Mouse (Mus musculus) erythroid progenitor cell, adult 5-6 weeks (primary cell): ENCODE measurements around the gene Rpl18. TPM values are rescaled to one million over a fixed set of nuclear protein-coding genes. Genes with fewer than 3 reads are reported as not detected.

Experiments
- ATAC-seq: replicated peaks from 2 replicates; pipeline ENCODE4 v1.8.0; 2016; ENCODE audit warnings: moderate number of reproducible peaks, mild to moderate bottlenecking, moderate TSS enrichment, inconsistent platforms; ENCODE audit not compliant: poor library complexity, low FRiP score, severe bottlenecking
- total RNA-seq, 2 experiments: library from RNA; stranded (forward) in 1 of 2; stranded (reverse) in 1 of 2; fragments of 150-400 nt in 1 of 2; fragments of 186-747, 209-891 nt in 1 of 2; gene quantifications; 2 replicates each; pipeline versions ENCODE4 v1.2.3 to v1.2.4; 2015 to 2017; ENCODE audit warnings: low replicate concordance in 2 of 2

Rpl18 gene
- total RNA-seq (2015; ENCODE audit: low replicate concordance) = 522 and 544 TPM in 2 replicates
- total RNA-seq (2017; ENCODE audit: low replicate concordance) = 281 and 297 TPM in 2 replicates

DNA sequence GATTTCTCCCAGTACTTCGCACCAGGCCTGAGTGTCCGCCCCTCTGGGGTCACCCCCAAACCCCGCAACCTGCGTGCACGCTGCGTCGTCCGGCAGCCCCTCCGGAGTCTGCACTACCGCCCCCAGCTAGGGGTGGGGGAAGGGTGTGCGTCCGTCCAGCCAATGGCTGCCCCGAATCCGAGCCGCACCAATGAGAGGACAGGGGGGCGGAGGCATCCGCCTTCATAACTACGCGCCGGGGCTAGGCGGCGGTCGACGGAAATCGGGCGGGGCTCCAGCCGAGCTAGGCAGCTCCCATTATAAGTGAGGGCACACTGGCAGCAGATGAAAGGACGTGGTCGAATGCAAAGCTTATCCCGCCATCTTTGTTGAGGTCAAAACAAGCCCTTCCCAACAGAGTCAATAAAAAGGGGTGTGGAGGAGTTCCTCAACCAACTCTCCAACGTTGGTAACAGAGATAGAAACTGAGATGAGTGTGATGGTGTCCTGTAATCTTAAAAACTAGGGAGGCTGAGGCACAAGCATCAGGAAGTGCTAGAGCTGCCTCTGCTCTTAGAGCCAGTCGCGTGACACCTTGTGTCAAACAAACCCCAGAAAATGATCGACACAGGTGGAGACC, at the start of gene Rpl18:
Rpl18 (plus strand) TSS at position 368 of the 619 bp plus-strand sequence.
- ATAC-seq = peak; percentile 80

DNA sequence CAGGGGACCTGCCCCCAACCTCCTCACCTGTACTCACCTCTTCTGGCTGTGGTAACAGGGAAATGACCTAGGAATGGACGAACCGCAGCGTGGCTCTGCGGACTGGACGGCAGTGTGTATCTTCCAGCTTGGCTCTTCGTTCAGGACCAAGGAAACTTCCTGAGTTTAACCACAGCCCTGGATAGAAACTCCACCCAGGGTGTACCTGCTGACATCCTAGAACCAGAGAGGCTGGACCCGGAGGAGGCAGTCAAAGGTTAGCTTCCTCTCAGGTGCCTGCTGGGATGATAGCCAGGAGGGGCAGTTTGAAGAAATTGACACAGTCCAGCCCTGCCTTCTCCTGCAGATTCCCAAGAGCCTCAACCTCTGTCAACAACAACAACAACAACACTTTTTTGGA, 49.1 kb upstream of the Rpl18 start, which contains the start of gene Fut2:
Fut2 (minus strand) TSS at position 234 of the 400 bp plus-strand sequence.
- no peak; the same call in 1 of the 2 replicates for ATAC-seq

DNA sequence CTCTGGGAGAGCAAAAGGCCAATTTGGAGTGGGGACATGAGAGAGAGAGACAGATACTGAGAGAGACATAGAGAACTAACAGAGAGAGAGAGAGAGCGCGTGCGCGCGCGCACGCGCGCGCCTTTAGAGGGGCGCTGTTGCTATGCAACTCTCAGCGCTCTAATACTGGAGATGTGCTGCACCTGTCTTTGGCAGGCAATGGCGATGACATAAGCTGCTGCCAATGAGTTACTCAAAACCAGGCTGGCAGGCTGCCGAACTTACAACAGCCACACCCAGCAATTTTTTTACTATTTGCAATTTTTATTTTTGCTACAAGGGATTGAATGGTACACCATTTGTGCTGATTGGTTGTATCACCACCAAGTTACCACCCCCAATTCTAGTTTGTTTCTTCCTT, 47.5 kb upstream of the Rpl18 start:
- ATAC-seq = no peak

DNA sequence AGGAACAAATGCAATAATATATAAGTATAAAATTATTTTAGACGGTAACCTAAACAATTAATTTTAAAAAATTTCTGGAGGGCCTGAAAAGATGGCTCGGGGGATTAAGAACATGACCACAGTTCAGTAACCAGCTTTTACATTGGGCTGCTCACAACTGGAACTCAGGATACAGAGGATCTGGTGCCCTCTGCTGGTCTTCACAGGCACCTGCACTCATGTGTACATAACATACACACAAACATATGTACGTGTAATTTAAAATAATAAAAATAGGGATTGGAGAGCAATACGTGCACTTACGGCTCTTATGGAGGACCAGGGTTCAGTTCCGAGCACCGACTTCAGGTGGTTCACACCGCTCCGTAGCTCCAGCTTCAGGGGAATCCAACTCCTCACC, 46.3 kb upstream of the Rpl18 start:
- no peak for ATAC-seq

DNA sequence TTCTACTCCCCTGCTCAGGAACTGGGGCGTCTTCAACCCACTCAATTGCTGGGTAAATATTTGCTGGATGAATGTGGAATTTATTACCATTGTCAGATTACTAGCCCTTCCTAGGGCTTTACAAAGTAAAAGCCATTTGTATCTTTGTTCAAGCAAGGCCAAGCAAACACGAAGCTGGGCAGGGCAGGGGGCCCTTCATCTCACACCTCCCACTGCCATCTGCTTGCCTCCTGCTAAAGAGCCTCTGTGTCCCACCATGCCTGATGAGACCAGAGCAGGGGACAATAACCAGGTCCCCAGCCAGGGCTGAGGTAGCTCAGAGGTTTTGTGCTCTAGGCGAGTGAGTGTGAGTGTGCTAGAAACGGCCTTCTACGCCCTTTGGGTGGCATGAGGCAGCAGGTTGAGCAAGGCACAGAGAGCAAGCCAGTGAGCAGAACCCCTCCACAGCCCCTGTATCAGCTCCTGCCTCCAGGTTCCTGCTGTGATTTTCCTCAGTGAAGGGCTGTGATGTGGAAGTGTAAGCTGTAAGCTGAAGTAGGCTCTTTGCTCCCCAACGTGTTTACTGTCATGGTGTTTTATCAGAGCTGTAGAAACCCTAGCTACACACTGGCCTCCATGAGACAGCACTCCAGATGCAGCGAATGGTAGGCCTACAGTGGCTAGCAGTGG, 37.5 kb upstream of the Rpl18 start:
- no peak for ATAC-seq

DNA sequence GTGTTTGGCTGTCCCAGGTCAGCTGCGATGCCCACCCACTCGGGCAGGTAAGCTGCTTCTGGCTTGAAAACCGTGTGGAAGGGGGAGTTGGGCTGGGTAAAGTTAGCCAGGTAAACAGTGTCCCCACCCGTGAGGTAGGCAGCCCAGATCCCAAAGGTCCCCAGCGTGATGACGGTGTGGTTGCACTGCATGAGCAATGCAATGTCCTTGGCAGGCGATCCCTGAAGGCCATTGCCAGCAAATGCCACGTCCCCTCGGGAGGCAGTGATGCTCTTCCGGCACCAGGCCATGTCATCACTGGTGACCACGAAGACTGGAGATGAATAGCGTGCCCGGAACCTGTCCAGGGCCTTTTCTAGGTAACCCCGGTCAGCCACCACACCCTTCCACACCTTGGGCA, 36.7 kb upstream of the Rpl18 start:
- ATAC-seq = no peak

DNA sequence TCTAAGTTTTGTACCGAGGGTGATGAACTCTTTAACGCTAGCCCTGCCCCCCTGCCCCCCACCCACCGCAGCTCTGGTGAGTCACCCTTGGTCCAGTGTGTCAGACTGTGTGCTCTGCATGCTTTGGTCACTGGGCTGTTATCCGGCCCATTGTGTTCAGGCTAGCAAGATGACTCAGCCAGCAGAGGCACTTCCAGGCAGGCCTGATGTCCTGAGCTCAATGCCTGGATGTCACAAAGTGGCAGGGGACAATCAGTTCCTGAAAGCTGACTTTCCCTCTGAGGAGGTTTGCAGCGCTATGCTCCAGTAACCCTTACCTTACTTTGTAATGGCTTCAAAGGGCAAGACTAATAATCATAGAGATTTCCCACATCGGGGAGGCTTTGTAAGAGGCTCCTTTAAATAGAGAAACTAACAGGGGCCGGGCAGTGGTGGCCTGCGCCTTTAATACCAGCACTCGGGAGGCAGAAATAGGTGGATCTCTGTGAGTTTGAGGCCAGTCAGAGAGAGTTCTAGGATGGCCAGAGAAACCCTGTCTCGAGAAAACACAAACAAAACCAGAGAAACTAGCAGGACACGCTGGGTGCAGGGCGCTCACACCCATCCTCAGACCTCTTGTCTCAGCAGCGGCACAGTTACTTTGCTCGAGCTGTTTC, 35.2 kb upstream of the Rpl18 start:
- no peak for ATAC-seq

DNA sequence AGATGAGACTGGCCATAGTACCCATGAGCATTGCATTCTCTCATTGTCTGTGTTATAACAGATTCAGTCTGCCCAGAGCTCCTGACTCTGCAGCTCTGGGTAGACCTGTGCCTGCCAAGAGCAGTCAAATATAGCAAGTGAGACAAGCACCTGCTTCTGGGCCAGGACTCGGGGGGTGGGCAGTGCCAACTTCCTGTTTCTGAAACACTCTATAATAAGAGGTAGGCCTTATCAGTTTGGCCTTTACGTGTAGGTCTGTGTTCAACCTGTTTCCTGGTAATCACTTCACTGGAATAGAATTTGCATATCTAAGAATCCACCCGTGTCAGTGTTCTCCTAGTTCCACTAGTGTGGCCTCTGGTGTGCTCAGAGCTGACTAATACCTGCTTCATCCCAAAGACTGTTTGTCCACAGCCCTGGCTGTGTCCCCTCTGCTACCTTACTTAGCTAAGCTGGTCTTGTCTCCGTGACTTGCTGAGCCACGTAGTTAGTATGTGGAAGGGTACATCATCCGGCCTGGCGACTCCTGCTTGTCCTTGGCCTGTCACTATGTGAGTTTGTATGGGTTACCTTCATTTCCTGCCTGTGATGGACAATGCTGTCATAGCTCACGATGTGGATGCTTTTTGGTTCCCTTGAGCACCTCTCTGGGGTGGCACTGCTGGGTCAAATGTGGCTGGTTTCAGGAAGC, 34.1 kb upstream of the Rpl18 start:
- no peak for ATAC-seq

DNA sequence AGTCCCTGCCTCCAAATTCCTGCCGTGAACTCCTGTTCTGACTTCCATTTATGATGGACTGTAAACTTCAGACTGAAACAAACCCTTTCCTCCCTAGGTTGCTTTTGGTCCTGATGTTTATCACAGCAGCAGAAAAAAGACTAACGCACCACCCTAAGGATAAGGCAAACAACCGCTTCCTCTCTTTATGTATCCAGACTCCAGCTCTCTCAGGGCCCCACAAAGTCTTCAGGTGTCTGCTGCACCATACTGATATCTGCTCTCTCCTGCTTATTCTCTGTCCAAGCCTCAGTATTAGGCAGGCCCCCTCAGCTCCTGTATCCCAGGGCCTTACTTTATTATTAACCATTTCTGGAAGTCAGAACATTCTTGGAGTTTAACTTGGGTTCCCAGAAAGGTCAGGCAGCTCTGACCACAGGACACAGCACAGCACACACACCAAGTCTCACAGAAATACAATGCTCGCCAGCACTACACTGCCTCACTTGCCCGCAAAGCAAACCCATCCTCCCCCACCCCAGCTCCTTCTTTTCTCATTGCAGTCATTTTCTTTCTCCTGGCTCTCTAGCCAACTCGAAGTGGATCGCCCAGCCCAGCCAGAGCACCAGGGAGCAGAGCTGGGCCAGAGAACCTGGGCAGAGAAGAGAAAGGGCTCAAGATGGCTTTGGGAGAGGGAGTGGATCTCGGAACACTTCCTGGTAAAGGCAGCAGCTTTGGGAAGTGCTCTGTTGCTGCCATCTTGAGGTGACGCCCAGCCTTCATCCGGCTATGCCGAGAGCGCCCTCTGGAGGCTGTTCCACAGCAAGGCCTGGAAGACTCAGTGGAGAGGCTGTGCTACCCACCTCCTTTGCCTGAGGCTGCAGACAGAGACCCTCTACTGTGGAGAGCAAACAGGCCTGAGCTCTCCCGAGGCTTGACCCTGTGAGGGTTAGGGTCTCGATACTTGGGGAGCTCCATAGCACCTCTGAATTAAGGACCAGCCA, 32.8 kb upstream of the Rpl18 start:
- peak; percentile 50; the same call in 1 of the 2 replicates for ATAC-seq

DNA sequence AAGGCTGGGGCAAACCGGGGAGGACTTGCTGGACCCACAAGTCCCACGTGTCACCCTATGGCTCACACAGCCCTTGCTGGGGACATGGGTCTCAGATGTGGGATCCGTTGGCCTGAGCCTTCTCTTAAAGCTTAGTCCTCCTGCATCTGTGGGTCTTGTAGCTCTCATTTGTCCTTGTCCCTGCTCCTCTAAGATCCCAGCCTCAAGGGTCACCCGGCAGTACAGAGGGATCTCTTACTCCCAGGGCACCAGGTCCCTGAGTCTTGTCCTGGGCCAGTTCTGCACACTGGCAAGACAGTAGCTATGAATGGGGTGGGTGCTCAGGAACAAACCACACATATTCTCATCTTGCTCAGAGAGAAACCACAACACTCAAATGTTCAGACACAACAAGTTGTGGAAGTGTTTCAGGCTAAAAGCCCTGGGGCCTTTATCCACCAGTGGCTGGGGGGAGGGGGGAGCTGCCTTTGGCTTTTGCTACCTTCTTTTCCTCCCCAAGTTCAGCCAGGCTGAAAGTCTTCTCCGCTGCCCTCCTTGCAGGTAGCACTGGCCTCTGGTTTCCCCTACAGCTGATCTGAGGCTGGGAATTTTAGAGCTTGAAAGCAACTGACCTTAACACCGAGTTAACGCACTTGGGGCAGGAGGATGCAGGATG, 31.7 kb upstream of the Rpl18 start, which contains the start of gene Ntn5:
Ntn5 (plus strand) TSS at position 627 of the 655 bp plus-strand sequence.
- no peak for ATAC-seq

DNA sequence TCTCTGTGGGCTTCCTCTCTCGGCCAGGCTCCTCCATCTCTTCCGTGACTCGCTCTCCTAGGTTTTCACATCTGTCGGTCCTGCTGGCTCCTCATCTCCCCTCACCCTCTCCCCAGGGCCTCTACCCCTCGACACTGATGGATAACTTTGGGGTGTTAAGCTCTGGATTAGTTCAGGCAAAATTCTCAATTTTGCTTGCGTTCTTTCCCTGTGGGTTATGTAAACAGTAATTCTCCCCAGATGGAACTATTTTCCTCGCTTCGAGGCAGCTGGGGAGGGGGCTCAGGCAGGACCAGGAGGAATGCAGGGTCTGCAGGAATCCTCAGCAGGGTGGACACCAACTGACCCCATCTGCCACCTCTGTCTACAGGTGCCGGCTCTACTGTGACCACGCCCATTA, 29.4 kb upstream of the Rpl18 start:
- no peak for ATAC-seq

DNA sequence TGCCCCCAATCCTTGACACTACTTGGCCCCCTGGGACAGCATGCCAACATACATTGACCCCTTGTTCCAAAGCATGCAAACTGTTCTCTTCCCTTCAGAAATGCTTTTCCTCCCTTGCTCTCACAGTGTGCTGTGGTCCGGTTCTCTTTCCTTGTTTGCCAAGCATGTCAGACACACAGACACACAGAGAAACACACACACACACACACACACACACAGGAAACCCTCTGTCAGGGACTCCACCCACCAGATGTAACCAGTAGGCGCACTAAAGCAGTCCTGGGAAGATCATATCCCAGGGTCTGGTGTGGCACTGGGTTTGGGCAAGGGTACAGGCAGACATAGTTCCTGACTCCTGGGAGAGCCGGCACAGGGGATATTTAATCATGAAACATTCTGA, 28.4 kb upstream of the Rpl18 start:
- ATAC-seq = no peak

DNA sequence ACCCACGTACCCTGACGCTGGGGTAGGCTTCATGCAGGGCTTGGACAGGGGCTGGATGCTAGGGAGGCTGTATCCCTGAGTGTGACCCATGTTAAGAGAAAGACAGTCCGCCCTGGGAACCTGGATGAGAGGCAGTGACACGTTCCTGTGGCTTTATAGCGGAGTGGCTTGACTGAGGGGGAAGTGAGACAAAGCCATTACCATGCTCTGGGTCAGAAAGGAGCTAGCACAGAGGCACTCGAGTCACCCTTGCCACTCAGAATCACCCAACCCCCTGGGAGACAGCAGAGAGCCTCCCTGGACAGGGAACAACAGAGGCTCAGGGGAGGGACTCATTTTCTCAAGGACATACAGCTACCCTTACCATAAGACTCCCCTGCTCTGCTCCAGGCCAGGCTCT, 26.2 kb upstream of the Rpl18 start:
- ATAC-seq = no peak

DNA sequence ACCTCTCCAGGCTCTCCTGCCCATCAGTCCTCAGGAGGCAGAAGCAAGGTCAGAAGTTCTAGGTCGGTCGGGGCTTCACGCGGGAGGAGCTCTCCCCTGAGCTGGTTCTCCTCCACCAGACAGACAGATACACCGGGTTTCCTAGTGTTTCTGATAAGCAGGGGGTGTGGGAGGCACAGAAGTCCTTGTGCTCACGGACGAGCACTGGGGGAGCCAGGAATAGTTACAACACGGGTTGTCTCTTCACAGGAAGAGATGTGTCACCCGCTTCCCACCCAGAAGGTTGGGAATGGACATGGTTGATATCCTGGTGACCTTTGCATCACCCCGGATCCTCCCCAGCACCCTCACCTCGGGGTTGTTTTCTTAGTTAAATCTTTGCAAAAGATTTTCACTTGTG, 25.5 kb upstream of the Rpl18 start:
- ATAC-seq = no peak

DNA sequence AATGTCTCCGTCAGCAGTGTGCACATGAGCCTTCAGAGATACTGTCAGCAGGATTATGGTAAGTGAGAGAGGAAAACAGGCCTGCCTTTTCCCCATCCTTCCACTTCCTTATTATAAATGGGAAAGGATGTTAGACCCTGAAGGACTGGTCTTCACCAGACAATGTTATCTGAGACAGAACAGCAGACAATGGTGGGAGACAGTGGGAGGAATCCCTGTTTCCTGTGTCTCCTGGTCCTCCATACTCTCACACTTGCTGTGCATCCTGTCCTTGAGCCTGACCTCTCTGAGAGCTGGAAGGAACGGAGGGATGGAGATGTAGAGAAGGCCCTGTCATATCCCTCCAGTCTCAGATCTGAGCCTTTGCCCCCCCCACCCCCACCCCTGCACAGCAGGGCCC, 22.9 kb upstream of the Rpl18 start:
- no peak for ATAC-seq

DNA sequence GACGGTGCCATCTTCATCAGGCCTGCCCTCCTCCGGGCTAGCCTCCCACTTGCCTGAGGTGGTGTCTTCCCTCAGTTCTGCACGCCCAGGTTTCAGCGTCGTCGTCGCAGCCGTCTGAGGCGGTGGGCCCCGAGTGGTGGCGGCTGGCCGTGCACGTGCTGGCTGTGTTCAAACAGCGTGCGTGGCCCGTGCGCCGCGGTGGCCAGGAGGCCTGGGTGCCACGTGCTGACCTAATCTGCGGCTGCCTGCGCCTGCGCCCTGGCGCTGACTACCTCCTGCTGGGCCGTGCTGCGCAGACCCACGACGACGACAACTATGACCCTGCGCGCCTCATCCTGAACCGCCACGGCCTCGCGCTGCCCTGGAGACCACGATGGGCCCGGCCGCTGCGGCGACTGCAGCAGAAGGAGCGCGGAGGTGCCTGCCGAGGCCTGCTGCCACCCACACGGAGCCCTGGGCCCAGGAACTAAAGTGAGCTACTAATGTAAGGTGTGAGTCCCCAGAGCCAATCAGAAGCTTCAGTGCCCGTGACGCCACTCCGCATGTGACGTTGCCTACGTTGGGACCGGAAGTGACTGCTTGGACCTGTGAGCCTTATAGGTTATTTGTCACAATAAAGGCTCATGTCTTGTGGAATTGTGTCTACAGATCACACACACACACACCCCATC, 21.2 kb upstream of the Rpl18 start, which contains the start of gene Sec1:
Sec1 (minus strand) TSS at position 482 of the 671 bp plus-strand sequence.
- ATAC-seq = no peak

DNA sequence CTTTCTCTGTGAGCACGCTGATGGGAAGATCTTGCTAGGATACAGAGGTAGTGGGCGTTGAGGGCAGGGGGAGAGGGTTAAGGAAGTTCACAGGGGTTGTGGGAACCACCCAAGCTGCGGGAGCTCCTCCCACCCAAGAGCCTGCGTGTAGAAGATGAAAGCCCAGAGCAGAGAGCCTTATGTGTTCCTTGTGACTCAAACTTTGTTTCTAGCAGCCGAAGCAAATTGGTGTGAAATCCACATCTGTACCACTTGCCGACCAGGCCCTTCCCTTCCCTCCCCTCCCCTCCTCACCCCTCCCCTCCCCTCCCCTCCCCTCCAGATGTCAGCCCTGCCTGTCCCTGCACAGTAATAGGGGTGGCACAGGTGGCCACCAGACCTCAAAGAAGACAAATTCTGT, 20.2 kb upstream of the Rpl18 start:
- ATAC-seq = no peak

DNA sequence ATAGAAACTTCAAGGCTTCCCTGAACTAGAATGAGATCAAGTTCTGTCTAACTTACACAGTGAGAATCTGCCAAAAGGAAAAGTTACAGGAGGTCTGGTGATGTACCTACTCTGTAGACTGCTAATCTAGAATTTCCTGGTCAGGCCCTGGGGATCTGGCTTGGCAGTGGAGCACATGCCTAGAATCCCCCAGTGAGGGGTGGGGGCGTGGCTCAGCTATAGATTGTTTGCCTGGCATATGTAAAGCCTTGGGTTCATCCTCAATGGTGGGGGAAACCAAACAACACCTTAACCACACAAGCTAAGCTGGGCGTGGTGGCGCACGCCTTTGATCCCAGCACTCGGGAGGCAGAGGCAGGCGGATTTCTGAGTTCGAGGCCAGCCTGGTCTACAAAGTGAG, 17.4 kb upstream of the Rpl18 start:
- ATAC-seq = no peak
